Mouse (Mus musculus): ENCODE data around the gene Map4k3. TPM values are rescaled to one million over a fixed set of nuclear protein-coding genes. Genes with fewer than 3 reads are reported as not detected.

Gene Map4k3
- total RNA-seq, 2 experiments from 2014 or later: 87.8 to 88.7 TPM

- no peak for DNase-seq (ENCODE audit: extremely low spot score in 1 of 2, low spot score in 1 of 2)
Observed at GRCm38 (mm10) chr17:80638121-80638520, 90.2 kb downstream of the Map4k3 start.

DNA sequence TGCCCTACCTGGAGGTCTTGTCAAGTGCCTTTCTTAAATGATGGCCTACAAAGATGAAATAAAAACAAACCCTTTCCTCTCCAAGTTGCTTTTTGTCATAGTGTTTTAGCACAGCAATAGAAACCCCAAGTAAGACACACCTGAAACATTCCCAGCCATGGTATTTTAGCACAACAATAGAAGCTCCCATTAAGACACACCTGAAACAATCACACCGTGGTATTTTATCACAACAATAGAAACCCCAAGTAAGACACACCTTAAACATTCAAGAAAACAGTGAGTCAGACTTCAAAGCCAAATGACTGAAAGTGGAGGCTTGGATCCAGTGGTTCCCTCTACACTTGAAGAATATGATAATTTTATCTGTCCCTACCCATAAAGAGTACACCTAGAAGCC lies 92.5 kb downstream of the Map4k3 start:
- DNase-seq (ENCODE audit: extremely low spot score in 1 of 2, low spot score in 1 of 2): no peak

GRCm38 (mm10) chr17:80632846-80633245 lies 95.4 kb downstream of the Map4k3 start:
- no peak for DNase-seq (ENCODE audit: extremely low spot score in 1 of 2, low spot score in 1 of 2)

GRCm38 (mm10) chr17:80632354-80632753 lies 95.9 kb downstream of the Map4k3 start:
- no peak for DNase-seq (ENCODE audit: extremely low spot score in 1 of 2, low spot score in 1 of 2)

GRCm38 (mm10) chr17:80631028-80631427 lies 97.3 kb downstream of the Map4k3 start:
- no peak for DNase-seq (ENCODE audit: extremely low spot score in 1 of 2, low spot score in 1 of 2)

DNA sequence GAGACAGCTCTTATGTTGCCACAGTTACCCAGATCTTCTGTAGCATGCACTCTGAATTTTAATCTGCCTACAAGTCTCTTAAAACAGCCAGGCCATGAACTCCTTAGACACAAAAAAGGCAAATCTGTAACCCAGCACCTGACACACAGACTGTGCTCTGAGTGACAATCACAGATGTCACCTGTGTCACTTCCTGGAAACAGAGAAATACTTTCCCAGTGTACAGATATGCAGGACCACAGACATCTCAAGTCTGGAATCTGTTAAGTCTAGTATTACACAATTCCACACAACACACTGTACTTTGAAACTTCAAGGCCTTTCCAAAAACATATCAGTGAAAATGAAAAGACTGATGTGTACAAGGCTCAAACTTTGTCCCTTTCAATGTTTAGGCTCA lies 103.3 kb downstream of the Map4k3 start:
- DNase-seq (ENCODE audit: extremely low spot score in 1 of 2, low spot score in 1 of 2): no peak

DNA sequence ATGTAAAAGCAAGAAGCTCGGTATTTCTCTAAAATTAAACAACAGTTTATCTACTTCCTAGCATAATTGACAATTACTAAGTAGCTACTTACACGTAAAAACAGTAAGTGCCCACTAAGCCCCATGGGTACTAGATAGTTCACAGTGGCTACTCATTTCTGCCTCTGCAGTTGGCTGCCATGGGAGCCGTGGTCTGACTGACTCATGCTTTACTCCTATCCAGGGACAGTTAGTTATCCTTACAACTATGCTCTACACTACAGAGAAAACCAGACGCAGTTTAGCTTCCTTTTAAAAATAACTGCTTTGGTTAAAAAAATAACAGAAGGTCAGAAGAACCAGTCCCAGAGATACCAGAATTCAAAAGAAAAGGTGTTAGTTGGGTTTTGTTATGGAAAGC lies 106.6 kb downstream of the Map4k3 start:
- DNase-seq (ENCODE audit: extremely low spot score in 1 of 2, low spot score in 1 of 2): no peak

GRCm38 (mm10) chr17:80620786-80621423 lies 107.4 kb downstream of the Map4k3 start:
- DNase-seq (ENCODE audit: extremely low spot score in 1 of 2, low spot score in 1 of 2): peak; percentile 60 to 74

GRCm38 (mm10) chr17:80619556-80619955 lies 108.7 kb downstream of the Map4k3 start:
- DNase-seq (ENCODE audit: extremely low spot score in 1 of 2, low spot score in 1 of 2): no peak

GRCm38 (mm10) chr17:80618890-80619289 lies 109.4 kb downstream of the Map4k3 start:
- no peak for DNase-seq (ENCODE audit: extremely low spot score in 1 of 2, low spot score in 1 of 2)

- DNase-seq (ENCODE audit: extremely low spot score in 1 of 2, low spot score in 1 of 2): no peak
Observed at GRCm38 (mm10) chr17:80603806-80604205, 124.5 kb downstream of the Map4k3 start.

- DNase-seq (ENCODE audit: extremely low spot score in 1 of 2, low spot score in 1 of 2): no peak
Observed at GRCm38 (mm10) chr17:80603079-80603625, 125.1 kb downstream of the Map4k3 start.

GRCm38 (mm10) chr17:80601371-80601770 lies 126.9 kb downstream of the Map4k3 start:
- peak; percentile 24 to 69 for DNase-seq (ENCODE audit: extremely low spot score in 1 of 2, low spot score in 1 of 2)

DNA sequence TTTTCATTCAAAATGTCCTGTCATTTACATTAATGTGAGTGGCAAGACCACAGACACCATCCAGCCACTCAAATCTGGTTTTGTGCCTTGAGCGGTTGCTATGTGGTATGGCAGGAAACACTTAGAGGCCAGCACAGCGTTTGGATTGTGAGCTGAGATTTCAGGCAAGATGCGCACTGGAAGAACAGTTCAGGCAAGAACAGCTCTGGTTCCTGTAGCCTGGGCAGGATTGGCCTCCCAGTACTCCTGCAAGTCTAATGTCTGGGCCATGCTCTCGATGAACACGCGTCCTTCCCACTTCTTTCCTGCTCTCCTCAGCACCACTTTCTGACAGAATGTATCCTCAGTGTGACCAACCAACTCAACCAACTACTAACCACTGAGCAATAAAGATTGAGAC lies 145.2 kb downstream of the Map4k3 start:
- DNase-seq (ENCODE audit: extremely low spot score in 1 of 2, low spot score in 1 of 2): no peak

- no peak for DNase-seq (ENCODE audit: extremely low spot score in 1 of 2, low spot score in 1 of 2)
Observed at GRCm38 (mm10) chr17:80579901-80580300, 148.4 kb downstream of the Map4k3 start.

- DNase-seq (ENCODE audit: extremely low spot score in 1 of 2, low spot score in 1 of 2): no peak
Observed at GRCm38 (mm10) chr17:80579089-80579488, 149.2 kb downstream of the Map4k3 start.

GRCm38 (mm10) chr17:80578041-80578440 lies 150.2 kb downstream of the Map4k3 start:
- DNase-seq (ENCODE audit: extremely low spot score in 1 of 2, low spot score in 1 of 2): no peak

GRCm38 (mm10) chr17:80577639-80578038 lies 150.6 kb downstream of the Map4k3 start, which contains the start of gene Cdkl4:
Cdkl4 (minus strand) TSS chr17:80577813.
- no peak for DNase-seq (ENCODE audit: extremely low spot score in 1 of 2, low spot score in 1 of 2)

GRCm38 (mm10) chr17:80577214-80577613 lies 151.1 kb downstream of the Map4k3 start:
- DNase-seq (ENCODE audit: extremely low spot score in 1 of 2, low spot score in 1 of 2): peak; percentile 46 to 60

- DNase-seq (ENCODE audit: extremely low spot score in 1 of 2, low spot score in 1 of 2): no peak
Observed at GRCm38 (mm10) chr17:80575008-80575407, 153.3 kb downstream of the Map4k3 start.

GRCm38 (mm10) chr17:80574471-80574965 lies 153.8 kb downstream of the Map4k3 start:
- no peak for DNase-seq (ENCODE audit: extremely low spot score in 1 of 2, low spot score in 1 of 2)
